Mouse (Mus musculus): ENCODE measurements at regions not wholly inside any gene's neighbourhood (a gene's known extent, or its start where the extent isn't known, plus 50 kb on each side); places are given as distances from the start of the nearest gene placed in this dataset.

GRCm38 (mm10) chr13:94667604-94668003 lies 121.1 kb upstream of the Tbca start:
- H3K4me2 ChIP-seq (ENCODE audit: low read depth), result no peak overlapping the region
- ATAC-seq (ENCODE audit: insufficient read depth) (no peak), DNase-seq (ENCODE audit: low read depth in 3 of 3, low spot score in 3 of 3) (no peak)
- H3K4me1 ChIP-seq (replicated peaks; ENCODE audit: control insufficient read depth in 2 of 2, insufficient read depth in 2 of 2, low read length in 1 of 2), result no peaks in the 10 kb centered on the region
- no peaks in the 10 kb centered on the region for H3K36me3 ChIP-seq (replicated peaks; ENCODE audit: control insufficient read depth, insufficient read depth, low read depth)
- no peak overlapping the region for H3K4me3 ChIP-seq (ENCODE audit: insufficient read depth in 1 of 2, low read depth in 2 of 2, low read length in 2 of 2)
- 54% methylated on average over 9 of the region's 9 CpGs for WGBS (ENCODE audit: insufficient replicate concordance)
- no peaks in the 10 kb centered on the region for H3K27me3 ChIP-seq (ENCODE audit: control insufficient read depth, insufficient read depth, low read length)
- no peak for TF ChIP-seq EP300 (IDR thresholded peaks at IDR 0.05; ENCODE audit: low read depth)
- TF ChIP-seq CTCF (IDR thresholded peaks at IDR 0.05; ENCODE audit: low read depth), result no peak
- H3K27ac ChIP-seq, result no peak overlapping the region
- H3K9me3 ChIP-seq (ENCODE audit: control insufficient read depth, low read length), result no peaks in the 10 kb centered on the region
- H3K9ac ChIP-seq (replicated peaks), result no peak overlapping the region

GRCm38 (mm10) chr13:94668276-94668675 lies 120.4 kb upstream of the Tbca start:
- ATAC-seq (ENCODE audit: insufficient read depth), result no peak
- no peak overlapping the region for H3K4me2 ChIP-seq (ENCODE audit: low read depth)

DNA sequence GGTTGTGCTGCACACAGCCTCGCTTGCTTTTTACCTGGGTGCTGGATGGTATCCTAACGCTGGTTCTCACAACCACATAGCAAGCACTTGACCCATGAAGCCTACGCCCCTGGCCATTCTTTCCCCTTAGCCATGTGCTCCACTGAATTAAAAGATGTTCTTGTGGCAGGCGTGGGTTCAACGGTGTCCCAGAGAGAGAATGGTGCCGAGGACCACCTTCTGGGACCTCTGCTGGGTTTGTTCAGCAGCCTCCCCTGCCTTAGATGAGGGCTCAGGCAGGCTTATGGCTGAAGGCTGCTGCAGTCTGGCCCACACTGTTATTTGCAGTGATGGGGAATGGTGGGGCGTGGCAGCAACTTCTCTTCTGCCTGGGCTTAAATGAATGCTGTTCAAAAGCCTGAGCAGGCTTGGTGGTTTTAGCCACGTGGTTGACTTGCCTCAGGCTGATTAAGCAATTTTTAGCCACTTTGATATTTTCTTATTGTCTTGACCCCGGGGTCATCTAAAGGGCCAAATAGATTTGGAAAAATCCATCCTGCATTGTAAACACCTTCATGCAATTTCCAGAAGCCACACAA lies 119.5 kb upstream of the Tbca start:
- H3K4me3 ChIP-seq (ENCODE audit: insufficient read depth in 1 of 2, low read depth in 2 of 2, low read length in 2 of 2), result no peak overlapping the region
- no peaks in the 10 kb centered on the region for H3K9me3 ChIP-seq (ENCODE audit: control insufficient read depth, low read length)
- H3K9ac ChIP-seq (replicated peaks), result no peak overlapping the region
- DNase-seq (ENCODE audit: low read depth in 3 of 3, low spot score in 3 of 3) (no peak), ATAC-seq (ENCODE audit: insufficient read depth) (no peak)
- H3K27me3 ChIP-seq (ENCODE audit: control insufficient read depth, insufficient read depth, low read length), result no peaks in the 10 kb centered on the region
- TF ChIP-seq CTCF (IDR thresholded peaks at IDR 0.05; ENCODE audit: low read depth) (no peak), EP300 (IDR thresholded peaks at IDR 0.05; ENCODE audit: low read depth) (no peak)
- WGBS (ENCODE audit: insufficient replicate concordance), result 42% methylated on average over 9 of the region's 9 CpGs
- H3K4me1 ChIP-seq (replicated peaks; ENCODE audit: control insufficient read depth in 2 of 2, insufficient read depth in 2 of 2, low read length in 1 of 2), result no peaks in the 10 kb centered on the region
- no peak overlapping the region for H3K27ac ChIP-seq
- H3K4me2 ChIP-seq (ENCODE audit: low read depth), result no peak overlapping the region
- H3K36me3 ChIP-seq (replicated peaks; ENCODE audit: control insufficient read depth, insufficient read depth, low read depth), result no peaks in the 10 kb centered on the region

More at GRCm38 (mm10) chr13:94668276-94668675, 120.4 kb upstream of the Tbca start:
- 58% methylated on average over 5 of the region's 5 CpGs for WGBS (ENCODE audit: insufficient replicate concordance)
- Histone ChIP-seq H3K27me3 (ENCODE audit: control insufficient read depth, insufficient read depth, low read length) (no peaks in the 10 kb centered on the region), H3K27ac (no peak overlapping the region), H3K9me3 (ENCODE audit: control insufficient read depth, low read length) (no peaks in the 10 kb centered on the region), H3K36me3 (replicated peaks; ENCODE audit: control insufficient read depth, insufficient read depth, low read depth) (no peaks in the 10 kb centered on the region), H3K4me3 (ENCODE audit: insufficient read depth in 1 of 2, low read depth in 2 of 2, low read length in 2 of 2) (no peak overlapping the region), H3K9ac (replicated peaks) (no peak overlapping the region), H3K4me1 (replicated peaks; ENCODE audit: control insufficient read depth in 2 of 2, insufficient read depth in 2 of 2, low read length in 1 of 2) (no peaks in the 10 kb centered on the region)
- TF ChIP-seq EP300 (IDR thresholded peaks at IDR 0.05; ENCODE audit: low read depth), result no peak
- no peak for TF ChIP-seq CTCF (IDR thresholded peaks at IDR 0.05; ENCODE audit: low read depth)
- DNase-seq (ENCODE audit: low read depth in 3 of 3, low spot score in 3 of 3), result no peak

GRCm38 (mm10) chr13:94670266-94670665 lies 118.4 kb upstream of the Tbca start:
- TF ChIP-seq EP300 (IDR thresholded peaks at IDR 0.05; ENCODE audit: low read depth), result no peak
- TF ChIP-seq CTCF (IDR thresholded peaks at IDR 0.05; ENCODE audit: low read depth), result no peak
- ATAC-seq (ENCODE audit: insufficient read depth), result no peak
- Histone ChIP-seq H3K4me3 (ENCODE audit: insufficient read depth in 1 of 2, low read depth in 2 of 2, low read length in 2 of 2) (no peak overlapping the region), H3K4me2 (ENCODE audit: low read depth) (no peak overlapping the region), H3K27ac (no peak overlapping the region), H3K9me3 (ENCODE audit: control insufficient read depth, low read length) (no peaks in the 10 kb centered on the region), H3K4me1 (replicated peaks; ENCODE audit: control insufficient read depth in 2 of 2, insufficient read depth in 2 of 2, low read length in 1 of 2) (no peaks in the 10 kb centered on the region), H3K27me3 (ENCODE audit: control insufficient read depth, insufficient read depth, low read length) (no peaks in the 10 kb centered on the region), H3K36me3 (replicated peaks; ENCODE audit: control insufficient read depth, insufficient read depth, low read depth) (no peaks in the 10 kb centered on the region), H3K9ac (replicated peaks) (no peak overlapping the region)
- DNase-seq (ENCODE audit: low read depth in 3 of 3, low spot score in 3 of 3), result no peak
- WGBS (ENCODE audit: insufficient replicate concordance), result 79% methylated on average over 11 of the region's 11 CpGs

DNA sequence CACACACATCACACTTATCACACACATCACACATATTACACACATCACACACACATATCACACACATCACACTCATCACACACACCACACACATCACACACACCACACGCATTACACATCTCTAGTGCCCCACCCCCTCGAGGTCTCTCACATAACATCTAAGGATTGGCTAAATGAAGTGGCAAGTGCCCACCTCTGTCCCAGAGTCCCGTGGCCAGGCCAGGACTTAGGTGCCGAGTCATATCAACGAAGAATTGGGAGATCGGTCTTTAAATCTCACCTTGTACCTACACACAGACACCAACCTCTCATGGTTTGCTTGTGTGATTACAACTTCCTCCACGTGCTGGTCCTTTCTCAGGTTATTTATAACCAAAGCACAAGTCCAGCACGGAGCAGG lies 117.7 kb upstream of the Tbca start:
- TF ChIP-seq EP300 (IDR thresholded peaks at IDR 0.05; ENCODE audit: low read depth), result no peak
- no peak for TF ChIP-seq CTCF (IDR thresholded peaks at IDR 0.05; ENCODE audit: low read depth)
- WGBS (ENCODE audit: insufficient replicate concordance), result 57% methylated on average over 8 of the region's 8 CpGs
- no peaks in the 10 kb centered on the region for H3K9me3 ChIP-seq (ENCODE audit: control insufficient read depth, low read length)
- no peaks in the 10 kb centered on the region for H3K4me1 ChIP-seq (replicated peaks; ENCODE audit: control insufficient read depth in 2 of 2, insufficient read depth in 2 of 2, low read length in 1 of 2)
- H3K4me2 ChIP-seq (ENCODE audit: low read depth), result no peak overlapping the region
- no peak for ATAC-seq (ENCODE audit: insufficient read depth)
- H3K27me3 ChIP-seq (ENCODE audit: control insufficient read depth, insufficient read depth, low read length), result no peaks in the 10 kb centered on the region
- H3K27ac ChIP-seq, result no peak overlapping the region
- no peaks in the 10 kb centered on the region for H3K36me3 ChIP-seq (replicated peaks; ENCODE audit: control insufficient read depth, insufficient read depth, low read depth)
- no peak for DNase-seq (ENCODE audit: low read depth in 3 of 3, low spot score in 3 of 3)
- H3K4me3 ChIP-seq (ENCODE audit: insufficient read depth in 1 of 2, low read depth in 2 of 2, low read length in 2 of 2), result no peak overlapping the region
- H3K9ac ChIP-seq (replicated peaks), result no peak overlapping the region
